Mouse (Mus musculus): ENCODE data around the gene Robo2. TPM values are rescaled to one million over a fixed set of nuclear protein-coding genes. Genes with fewer than 3 reads are reported as not detected.
"Not testable (repeated sequence)": the region's sequence is repeated elsewhere in the genome, so short reads cannot be mapped to it uniquely, and the experiment has no call there.

Robo2 gene
- total RNA-seq, 2 experiments from 2014 or later = not detected

- ATAC-seq (ENCODE audit: poor library complexity, severe bottlenecking) = no peak
These were observed 321.7 kb downstream of the Robo2 start for GRCm38 (mm10) chr16:74089951-74090350.

- ATAC-seq (ENCODE audit: poor library complexity, severe bottlenecking) = no peak
These were observed 327.4 kb downstream of the Robo2 start for GRCm38 (mm10) chr16:74084188-74084587.

GRCm38 (mm10) chr16:74072671-74073070 lies 339.0 kb downstream of the Robo2 start:
- ATAC-seq (ENCODE audit: poor library complexity, severe bottlenecking) = no peak

GRCm38 (mm10) chr16:74070628-74071027 lies 341.0 kb downstream of the Robo2 start:
- ATAC-seq (ENCODE audit: poor library complexity, severe bottlenecking) = no peak

GRCm38 (mm10) chr16:74065958-74066357 lies 345.7 kb downstream of the Robo2 start:
- no peak for ATAC-seq (ENCODE audit: poor library complexity, severe bottlenecking)

- no peak for ATAC-seq (ENCODE audit: poor library complexity, severe bottlenecking)
These were observed 349.7 kb downstream of the Robo2 start for GRCm38 (mm10) chr16:74061951-74062350.

- no peak for ATAC-seq (ENCODE audit: poor library complexity, severe bottlenecking)
These were observed 350.1 kb downstream of the Robo2 start for GRCm38 (mm10) chr16:74061479-74061878.

- no peak for ATAC-seq (ENCODE audit: poor library complexity, severe bottlenecking)
These were observed 354.7 kb downstream of the Robo2 start for GRCm38 (mm10) chr16:74056886-74057285.

GRCm38 (mm10) chr16:74056210-74056609 lies 355.4 kb downstream of the Robo2 start:
- ATAC-seq (ENCODE audit: poor library complexity, severe bottlenecking) = no peak

GRCm38 (mm10) chr16:74055061-74055751 lies 356.4 kb downstream of the Robo2 start:
- ATAC-seq (ENCODE audit: poor library complexity, severe bottlenecking) = no peak

- ATAC-seq (ENCODE audit: poor library complexity, severe bottlenecking) = no peak
These were observed 362.2 kb downstream of the Robo2 start for GRCm38 (mm10) chr16:74049467-74049866.

- ATAC-seq (ENCODE audit: poor library complexity, severe bottlenecking) = no peak
These were observed 362.6 kb downstream of the Robo2 start for GRCm38 (mm10) chr16:74048980-74049379.

- no peak for ATAC-seq (ENCODE audit: poor library complexity, severe bottlenecking)
These were observed 364.4 kb downstream of the Robo2 start for GRCm38 (mm10) chr16:74047232-74047631.

GRCm38 (mm10) chr16:74040797-74041196 lies 370.8 kb downstream of the Robo2 start:
- not testable (repeated sequence) for ATAC-seq (ENCODE audit: poor library complexity, severe bottlenecking)

- ATAC-seq (ENCODE audit: poor library complexity, severe bottlenecking) = no peak
These were observed 383.8 kb downstream of the Robo2 start for GRCm38 (mm10) chr16:74027822-74028221.

GRCm38 (mm10) chr16:74022281-74022978 lies 389.2 kb downstream of the Robo2 start:
- no peak for ATAC-seq (ENCODE audit: poor library complexity, severe bottlenecking)

- ATAC-seq (ENCODE audit: poor library complexity, severe bottlenecking) = no peak
These were observed 405.9 kb downstream of the Robo2 start for GRCm38 (mm10) chr16:74005767-74006166.

GRCm38 (mm10) chr16:74001331-74001730 lies 410.3 kb downstream of the Robo2 start:
- ATAC-seq (ENCODE audit: poor library complexity, severe bottlenecking) = no peak

GRCm38 (mm10) chr16:73991212-73991611 lies 420.4 kb downstream of the Robo2 start:
- ATAC-seq (ENCODE audit: poor library complexity, severe bottlenecking) = no peak

- no peak for ATAC-seq (ENCODE audit: poor library complexity, severe bottlenecking)
These were observed 442.1 kb downstream of the Robo2 start for GRCm38 (mm10) chr16:73969573-73969972.

GRCm38 (mm10) chr16:73964366-73964926 lies 447.2 kb downstream of the Robo2 start:
- no peak for ATAC-seq (ENCODE audit: poor library complexity, severe bottlenecking)

GRCm38 (mm10) chr16:73959479-73959970 lies 452.1 kb downstream of the Robo2 start:
- ATAC-seq (ENCODE audit: poor library complexity, severe bottlenecking) = no peak
